Mouse (Mus musculus): ENCODE data around the gene Ddx20. TPM values are rescaled to one million over a fixed set of nuclear protein-coding genes. Genes with fewer than 3 reads are reported as not detected.
A peak's percentile ranks its signal among the peaks of the same experiment; 100 is the strongest.

The Ddx20 gene
- polyA plus RNA-seq, 1 experiment, result not detected

DNA sequence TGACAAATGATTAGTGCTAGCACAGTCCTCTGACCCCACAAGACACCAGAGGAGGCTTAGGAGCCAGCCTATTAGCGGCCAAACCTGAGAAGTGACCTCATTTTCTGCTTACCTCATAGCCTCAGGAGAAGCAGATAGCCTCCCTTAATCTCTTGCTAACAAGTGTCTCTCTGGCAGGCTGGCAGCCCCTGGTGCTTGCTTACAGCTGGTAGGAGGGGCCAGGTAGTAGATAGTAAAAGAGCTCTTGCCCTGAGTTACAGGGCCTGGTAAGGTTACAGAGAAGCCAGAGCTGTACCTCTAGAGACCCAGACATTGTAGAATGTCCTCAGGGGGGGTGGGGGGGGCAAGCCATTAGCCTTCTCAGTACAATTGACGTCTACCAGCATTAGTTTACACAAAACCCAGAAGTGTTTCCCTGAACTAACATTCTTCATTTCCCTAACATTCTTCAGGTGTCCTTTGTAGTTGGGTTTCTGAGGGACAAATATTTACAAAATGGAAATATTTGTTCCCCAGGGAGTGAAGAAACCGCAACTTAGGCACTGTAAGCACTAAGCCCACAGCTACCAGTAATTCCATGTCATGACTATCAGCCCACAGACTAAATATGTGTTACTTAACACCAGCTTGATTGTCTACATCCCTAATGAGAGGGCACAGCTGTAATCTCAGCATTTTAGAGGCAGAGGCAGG is 12.0 kb upstream of the Ddx20 start:
- TF ChIP-seq CTCF (IDR thresholded peaks at IDR 0.05; ENCODE audit: insufficient read depth, low read depth, low read length) (no peak), POLR2A (IDR thresholded peaks at IDR 0.05; ENCODE audit: insufficient read depth, low read depth, low read length) (no peak)
- Histone ChIP-seq H3K4me1 (ENCODE audit: control insufficient read depth, insufficient read depth, low read length) (peaks cover 17% of the 10 kb centered on the region), H3K4me3 (ENCODE audit: insufficient read depth, low read depth, low read length) (no peak overlapping the region), H3K27ac (ENCODE audit: insufficient read depth, low read depth, low read length) (no peak overlapping the region)
- 63% methylated on average over 3 of the region's 3 CpGs for WGBS

GRCm38 (mm10) chr3:105698311-105698710 is 10.9 kb upstream of the Ddx20 start:
- no peak overlapping the region for H3K4me3 ChIP-seq (ENCODE audit: insufficient read depth, low read depth, low read length)
- 89% methylated on average over 1 of the region's 1 CpGs for WGBS
- peaks cover 20% of the 10 kb centered on the region for H3K4me1 ChIP-seq (ENCODE audit: control insufficient read depth, insufficient read depth, low read length)
- TF ChIP-seq CTCF (IDR thresholded peaks at IDR 0.05; ENCODE audit: insufficient read depth, low read depth, low read length) (no peak), POLR2A (IDR thresholded peaks at IDR 0.05; ENCODE audit: insufficient read depth, low read depth, low read length) (no peak)
- no peak overlapping the region for H3K27ac ChIP-seq (ENCODE audit: insufficient read depth, low read depth, low read length)

DNA sequence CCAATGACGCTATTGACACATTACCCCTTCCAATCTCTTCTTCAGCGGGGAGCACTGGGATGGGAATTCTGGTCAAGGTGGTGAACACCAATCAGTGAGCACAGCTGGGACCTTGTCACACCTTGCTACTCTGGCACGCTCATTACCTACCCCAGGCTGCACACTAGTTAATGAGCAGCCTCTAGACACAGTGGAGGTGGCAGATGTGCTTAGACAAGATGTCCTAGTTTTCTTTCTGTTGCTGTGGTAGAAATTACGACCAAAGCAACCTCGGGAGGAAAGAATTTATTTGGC is 9.7 kb upstream of the Ddx20 start:
- WGBS, result 80% methylated on average over 5 of the region's 5 CpGs
- no peak overlapping the region for H3K4me3 ChIP-seq (ENCODE audit: insufficient read depth, low read depth, low read length)
- peaks cover 22% of the 10 kb centered on the region for H3K4me1 ChIP-seq (ENCODE audit: control insufficient read depth, insufficient read depth, low read length)
- H3K27ac ChIP-seq (ENCODE audit: insufficient read depth, low read depth, low read length), result no peak overlapping the region
- no peak for TF ChIP-seq CTCF (IDR thresholded peaks at IDR 0.05; ENCODE audit: insufficient read depth, low read depth, low read length)
- no peak for TF ChIP-seq POLR2A (IDR thresholded peaks at IDR 0.05; ENCODE audit: insufficient read depth, low read depth, low read length)

DNA sequence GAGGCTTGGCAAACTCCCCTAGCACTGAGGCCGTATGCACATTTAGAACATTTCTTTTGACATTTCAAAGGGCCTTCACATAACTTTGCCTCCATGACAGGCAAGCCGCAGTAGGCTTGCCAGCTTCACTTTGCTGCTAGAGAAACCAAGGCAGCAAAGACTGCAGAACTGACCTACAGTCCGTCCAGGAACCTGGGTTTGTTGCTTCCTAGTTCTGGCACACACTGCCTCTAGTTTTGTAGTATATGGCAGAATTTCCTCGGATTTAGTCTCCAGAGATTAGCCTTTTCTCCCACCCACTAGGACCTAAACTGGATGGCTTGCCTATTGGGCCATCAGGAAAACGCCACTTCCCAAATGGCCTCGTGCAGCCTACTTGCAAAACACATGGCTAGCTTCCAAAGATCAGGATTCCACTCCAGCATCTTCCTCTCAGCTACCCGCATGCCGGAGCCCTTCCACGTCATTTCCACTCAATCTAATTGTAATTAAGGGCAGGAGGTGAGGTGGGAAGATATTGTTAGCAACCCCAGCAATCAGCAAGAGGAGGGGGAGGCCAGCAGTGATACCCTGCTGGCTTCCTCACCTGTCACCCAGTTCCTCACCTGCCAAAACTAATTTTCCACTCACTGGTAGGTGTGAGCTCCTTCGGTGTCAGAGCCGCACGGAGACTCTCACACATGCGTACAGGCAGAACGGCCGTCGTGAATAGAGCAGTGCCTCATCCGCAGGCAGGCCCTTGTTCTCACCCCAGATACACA is 9.2 kb upstream of the Ddx20 start:
- TF ChIP-seq CTCF (IDR thresholded peaks at IDR 0.05; ENCODE audit: insufficient read depth, low read depth, low read length) (no peak), POLR2A (IDR thresholded peaks at IDR 0.05; ENCODE audit: insufficient read depth, low read depth, low read length) (no peak)

GRCm38 (mm10) chr3:105695476-105696386 is 8.4 kb upstream of the Ddx20 start:
- TF ChIP-seq CTCF (IDR thresholded peaks at IDR 0.05; ENCODE audit: insufficient read depth, low read depth, low read length) (no peak), POLR2A (IDR thresholded peaks at IDR 0.05; ENCODE audit: insufficient read depth, low read depth, low read length) (no peak)
- Histone ChIP-seq H3K4me3 (ENCODE audit: insufficient read depth, low read depth, low read length) (no peak overlapping the region), H3K27ac (ENCODE audit: insufficient read depth, low read depth, low read length) (peak overlapping the region; percentile 33), H3K4me1 (ENCODE audit: control insufficient read depth, insufficient read depth, low read length) (peaks cover 22% of the 10 kb centered on the region)
- WGBS, result 37% methylated on average over 20 of the region's 20 CpGs

More for the DNA sequence above, 9.2 kb upstream of the Ddx20 start:
- 75% methylated on average over 17 of the region's 17 CpGs for WGBS
- Histone ChIP-seq H3K4me3 (ENCODE audit: insufficient read depth, low read depth, low read length) (no peak overlapping the region), H3K4me1 (ENCODE audit: control insufficient read depth, insufficient read depth, low read length) (peaks cover 22% of the 10 kb centered on the region), H3K27ac (ENCODE audit: insufficient read depth, low read depth, low read length) (no peak overlapping the region)

DNA sequence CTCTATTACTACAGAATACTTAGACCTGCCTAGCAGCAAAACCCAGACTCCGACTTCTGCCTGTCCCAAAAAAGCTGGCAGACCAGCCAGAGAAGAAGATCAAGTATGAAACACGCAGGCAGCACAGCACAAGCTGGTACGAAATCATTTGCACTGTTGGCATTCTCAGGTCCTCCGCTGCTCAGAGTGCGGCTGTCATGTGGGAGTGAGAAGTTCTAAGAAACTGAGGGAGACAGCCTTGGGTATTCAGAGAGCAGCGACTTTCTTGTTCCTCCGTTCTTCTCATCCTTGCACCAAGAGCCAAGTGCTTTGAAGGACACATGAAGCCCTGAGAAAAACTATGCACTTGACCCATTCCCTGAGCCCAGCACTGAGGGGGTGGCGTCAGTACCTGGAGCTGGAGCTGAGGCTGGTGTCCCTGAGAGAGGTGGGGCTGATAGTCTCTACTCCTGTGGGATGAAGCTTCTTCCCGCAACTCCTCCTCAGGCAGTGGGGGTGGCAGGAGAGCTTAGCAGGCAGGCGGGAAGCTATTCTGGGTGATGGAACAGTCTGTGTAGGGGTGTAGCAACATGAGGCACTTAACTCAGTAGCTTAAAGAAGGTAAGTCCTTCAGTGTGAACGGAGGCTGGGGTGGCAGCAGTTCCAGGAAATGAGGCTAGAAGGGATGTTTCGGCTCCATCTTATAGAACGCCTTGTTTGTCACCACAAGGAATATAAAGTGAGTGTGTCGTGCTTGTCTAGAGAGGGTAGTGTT is 6.1 kb upstream of the Ddx20 start:
- 0 out of 2 replicates have a peak overlapping the region, but pooled peaks have one; percentile 7 for H3K27ac ChIP-seq (ENCODE audit: insufficient read depth, low read depth, low read length)
- H3K4me1 ChIP-seq (ENCODE audit: control insufficient read depth, insufficient read depth, low read length), result peaks cover 22% of the 10 kb centered on the region
- WGBS, result 51% methylated on average over 14 of the region's 14 CpGs
- TF ChIP-seq POLR2A (IDR thresholded peaks at IDR 0.05; ENCODE audit: insufficient read depth, low read depth, low read length) (no peak), CTCF (IDR thresholded peaks at IDR 0.05; ENCODE audit: insufficient read depth, low read depth, low read length) (no peak)
- H3K4me3 ChIP-seq (ENCODE audit: insufficient read depth, low read depth, low read length), result no peak overlapping the region

DNA sequence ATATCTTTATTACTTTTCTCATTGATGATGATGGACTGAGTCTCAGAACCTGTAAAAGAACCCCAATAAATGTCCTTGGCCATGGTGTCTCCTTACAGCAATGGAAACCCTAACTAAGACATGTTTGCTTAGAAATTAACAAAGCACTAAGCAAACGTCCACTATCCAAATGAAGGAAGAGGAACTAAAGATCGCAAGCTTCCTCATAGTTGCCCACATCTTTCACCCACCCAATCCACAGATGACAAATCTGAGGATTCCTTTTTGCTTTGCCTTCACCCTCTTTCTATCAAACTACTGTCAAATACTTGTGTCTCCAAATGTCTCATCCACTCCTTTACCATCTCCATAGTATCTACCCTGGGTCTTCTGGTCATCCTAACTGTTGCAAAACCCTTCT is 1.2 kb upstream of the Ddx20 start:
- no peak for TF ChIP-seq POLR2A (IDR thresholded peaks at IDR 0.05; ENCODE audit: insufficient read depth, low read depth, low read length)
- TF ChIP-seq CTCF (IDR thresholded peaks at IDR 0.05; ENCODE audit: insufficient read depth, low read depth, low read length), result no peak
- Histone ChIP-seq H3K27ac (ENCODE audit: insufficient read depth, low read depth, low read length) (no peak overlapping the region), H3K4me1 (ENCODE audit: control insufficient read depth, insufficient read depth, low read length) (peaks cover 4% of the 10 kb centered on the region), H3K4me3 (ENCODE audit: insufficient read depth, low read depth, low read length) (no peak overlapping the region)
- 96% methylated on average over 2 of the region's 2 CpGs for WGBS
